Mouse (Mus musculus): ENCODE measurements around the gene Zbed3.
"Not testable (repeated sequence)": the region's sequence is repeated elsewhere in the genome, so short reads cannot be mapped to it uniquely, and the experiment has no call there.

The Zbed3 gene

GRCm38 (mm10) chr13:95332086-95332899 lies 8.9 kb downstream of the Zbed3 start:
- DNase-seq (ENCODE audit: low spot score in 2 of 2) = no peak

- no peak for DNase-seq (ENCODE audit: low spot score in 2 of 2)
Observed at GRCm38 (mm10) chr13:95336122-95336677, 12.8 kb downstream of the Zbed3 start.

GRCm38 (mm10) chr13:95343470-95343869 lies 20.1 kb downstream of the Zbed3 start:
- DNase-seq (ENCODE audit: low spot score in 2 of 2) = no peak

GRCm38 (mm10) chr13:95345869-95346268 lies 22.5 kb downstream of the Zbed3 start:
- no peak for DNase-seq (ENCODE audit: low spot score in 2 of 2)

- DNase-seq (ENCODE audit: low spot score in 2 of 2) = peak; percentile 33 to 75
Observed at GRCm38 (mm10) chr13:95347018-95347696, 23.7 kb downstream of the Zbed3 start.

GRCm38 (mm10) chr13:95348476-95348875 lies 25.1 kb downstream of the Zbed3 start:
- no peak for DNase-seq (ENCODE audit: low spot score in 2 of 2)

- DNase-seq (ENCODE audit: low spot score in 2 of 2) = no peak
Observed at GRCm38 (mm10) chr13:95358223-95358622, 34.8 kb downstream of the Zbed3 start.

- no peak for DNase-seq (ENCODE audit: low spot score in 2 of 2)
Observed at GRCm38 (mm10) chr13:95363440-95363839, 40.0 kb downstream of the Zbed3 start.

GRCm38 (mm10) chr13:95366356-95366755 lies 42.9 kb downstream of the Zbed3 start:
- no peak for DNase-seq (ENCODE audit: low spot score in 2 of 2)

- peak; percentile 83 to 88 for DNase-seq (ENCODE audit: low spot score in 2 of 2)
Observed at GRCm38 (mm10) chr13:95374701-95375553, 51.5 kb downstream of the Zbed3 start, which contains the start of gene Aggf1. Aggf1 (minus strand) TSS chr13:95375352.

- DNase-seq (ENCODE audit: low spot score in 2 of 2) = no peak
Observed at GRCm38 (mm10) chr13:95375554-95375914, 52.1 kb downstream of the Zbed3 start.

- not testable (repeated sequence) for DNase-seq (ENCODE audit: low spot score in 2 of 2)
Observed at GRCm38 (mm10) chr13:95376689-95377289, 53.4 kb downstream of the Zbed3 start.

GRCm38 (mm10) chr13:95378696-95379095 lies 55.3 kb downstream of the Zbed3 start:
- no peak for DNase-seq (ENCODE audit: low spot score in 2 of 2)

GRCm38 (mm10) chr13:95382418-95382817 lies 59.0 kb downstream of the Zbed3 start:
- no peak for DNase-seq (ENCODE audit: low spot score in 2 of 2)
